Mouse (Mus musculus) embryonic facial prominence, embryonic 12.5 days (tissue): ENCODE results near the gene Sars. TPM values are rescaled to one million over a fixed set of nuclear protein-coding genes. Genes with fewer than 3 reads are reported as not detected.

Source experiments
- ATAC-seq: fragments of 200-750 bp; cut with Nextera tagmentation; 2 replicates; pipeline ENCODE4 v1.8.0; 2017; ENCODE audit not compliant: insufficient number of reproducible peaks, insufficient read depth, low FRiP score, low TSS enrichment
- H3K27ac ChIP-seq: fragments of 300-500 bp; sonication (generic); 2 replicates; pipeline ENCODE4 v1.5.1; 2016; ENCODE audit warnings: mild to moderate bottlenecking
- H3K27me3 ChIP-seq: fragments of 300-500 bp; sonication (generic); 2 replicates; pipeline ENCODE4 v1.6.1; 2016; ENCODE audit warnings: mild to moderate bottlenecking, moderate library complexity
- H3K36me3 ChIP-seq: fragments of 300-500 bp; sonication (generic); 2 replicates; pipeline ENCODE4 v1.6.1; 2016; ENCODE audit warnings: mild to moderate bottlenecking
- H3K4me1 ChIP-seq: fragments of 300-500 bp; sonication (generic); 2 replicates; pipeline ENCODE4 v1.6.1; 2016
- H3K4me2 ChIP-seq: fragments of 300-500 bp; sonication (generic); replicated peaks from 2 replicates; pipeline ENCODE4 v1.6.1; 2016; ENCODE audit warnings: mild to moderate bottlenecking, moderate library complexity
- H3K4me3 ChIP-seq: fragments of 300-500 bp; sonication (generic); 2 replicates; pipeline ENCODE4 v1.5.1; 2016; ENCODE audit warnings: mild to moderate bottlenecking
- H3K9ac ChIP-seq: fragments of 300-500 bp; sonication (generic); 2 replicates; pipeline ENCODE4 v1.6.1; 2016; ENCODE audit warnings: mild to moderate bottlenecking, moderate library complexity
- H3K9me3 ChIP-seq: fragments of 300-500 bp; sonication (generic); 2 replicates; pipeline ENCODE4 v1.6.1; 2016; ENCODE audit warnings: mild to moderate bottlenecking, moderate library complexity
- WGBS: fragments of 180-500 bp; shearing (Covaris S2); methylation state at CpG from one replicate; pipeline ENCODE4 v1.1.7; 2016; 5-methylcytosine and 5-hydroxymethylcytosine counted together
- polyA plus RNA-seq: library from polyadenylated mRNA; unstranded; fragments of >200 nt; fragmentation: Nextera tagmentation; extraction: Ambion mirVana; gene quantifications from 2 replicates; pipeline ENCODE4 v1.2.1, GENCODE M21; 2016

The Sars gene
- polyA plus RNA-seq, 1 experiment from 2014 or later, result 125 TPM

GRCm38 (mm10) chr3:108451969-108452368 lies 7.0 kb upstream of the Sars start:
- Histone ChIP-seq H3K27ac (no peak overlapping the region), H3K9me3 (no peaks in the 10 kb centered on the region), H3K4me2 (no peak overlapping the region), H3K9ac (no peak overlapping the region), H3K36me3 (no peaks in the 10 kb centered on the region), H3K27me3 (no peaks in the 10 kb centered on the region), H3K4me1 (no peaks in the 10 kb centered on the region), H3K4me3 (no peak overlapping the region)
- ATAC-seq, result no peak
- 76% methylated on average over 2 of the region's 2 CpGs for WGBS

DNA sequence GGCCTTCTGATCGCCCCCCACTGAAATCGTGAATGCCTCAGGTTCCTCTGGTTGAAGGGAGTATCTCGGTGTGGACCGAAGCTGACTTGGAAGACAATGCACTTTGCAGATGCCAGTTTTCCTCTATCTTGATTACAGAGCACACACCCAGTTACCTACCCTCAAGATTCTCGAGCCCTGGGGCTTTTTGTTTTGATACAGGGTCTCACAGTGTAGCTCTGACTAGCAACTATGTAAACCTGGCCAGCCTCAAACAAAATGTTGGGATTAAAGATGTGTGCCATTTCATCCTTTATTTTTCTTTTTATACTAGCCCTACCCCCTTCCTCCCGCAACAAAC lies 327 bp upstream of the Sars start:
- H3K9ac ChIP-seq, result peak overlapping the region; percentile 80
- H3K4me2 ChIP-seq, result peak overlapping the region; percentile 93
- H3K27ac ChIP-seq, result peak overlapping the region; percentile 89

DNA sequence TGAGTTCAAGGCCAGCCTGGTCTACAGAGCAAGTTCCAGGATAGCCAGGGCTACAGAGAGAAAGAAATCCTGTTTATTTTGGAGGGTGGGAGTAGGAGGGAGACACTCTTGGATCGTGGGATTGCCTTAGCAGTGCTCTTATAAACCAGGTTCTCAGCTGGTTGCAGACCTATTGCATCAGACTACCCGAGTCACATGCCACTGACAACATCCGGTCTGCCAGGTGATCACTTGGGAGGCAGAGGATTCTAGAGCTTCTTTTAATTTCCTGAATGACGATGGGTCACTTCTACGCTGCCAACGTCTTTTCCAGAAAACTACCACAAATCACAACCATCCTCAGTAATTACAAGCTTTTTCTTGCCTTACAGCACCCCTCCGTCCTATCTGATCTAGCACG lies 980 bp downstream of the Sars start:
- Histone ChIP-seq H3K27me3 (no peaks in the 10 kb centered on the region), H3K36me3 (no peaks in the 10 kb centered on the region; the same call in 1 of the 2 replicates), H3K4me1 (peaks cover 18% of the 10 kb centered on the region), H3K4me2 (peak overlapping the region; percentile 93), H3K4me3 (peak overlapping the region; percentile 85), H3K27ac (no peak overlapping the region), H3K9me3 (no peaks in the 10 kb centered on the region), H3K9ac (peak overlapping the region; percentile 80)
- no peak for ATAC-seq
- 22% methylated on average over 8 of the region's 8 CpGs for WGBS

More for the DNA sequence above, 327 bp upstream of the Sars start:
- Histone ChIP-seq H3K4me3 (peak overlapping the region; percentile 85), H3K36me3 (no peaks in the 10 kb centered on the region; the same call in 1 of the 2 replicates), H3K27me3 (no peaks in the 10 kb centered on the region), H3K9me3 (no peaks in the 10 kb centered on the region), H3K4me1 (peaks cover 18% of the 10 kb centered on the region)
- WGBS, result 15% methylated on average over 6 of the region's 6 CpGs
- ATAC-seq, result no peak

DNA sequence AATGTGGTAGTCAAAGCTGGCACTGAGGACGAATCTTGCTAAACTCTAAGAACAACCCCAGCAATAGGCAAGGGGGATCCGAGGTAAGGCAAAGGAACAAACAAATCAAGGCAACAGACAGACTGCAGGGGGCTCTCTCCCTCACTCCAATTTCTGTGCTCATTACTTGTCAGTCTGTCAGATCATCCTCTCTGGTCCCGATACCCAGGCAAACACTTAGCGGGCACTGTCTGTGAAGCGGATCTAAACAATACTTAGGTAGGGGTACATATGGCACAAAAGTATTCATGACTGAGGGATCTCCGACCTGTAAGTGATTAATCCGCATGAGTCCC lies 8.7 kb downstream of the Sars start:
- Histone ChIP-seq H3K27me3 (no peaks in the 10 kb centered on the region), H3K9ac (no peak overlapping the region), H3K4me2 (no peak overlapping the region), H3K9me3 (no peaks in the 10 kb centered on the region), H3K4me3 (no peak overlapping the region), H3K27ac (no peak overlapping the region), H3K4me1 (no peaks in the 10 kb centered on the region), H3K36me3 (peaks cover 48% of the 10 kb centered on the region)
- 82% methylated on average over 7 of the region's 7 CpGs for WGBS
- ATAC-seq, result no peak

- H3K9ac ChIP-seq, result no peak overlapping the region
- H3K4me2 ChIP-seq, result no peak overlapping the region
- H3K4me1 ChIP-seq, result no peaks in the 10 kb centered on the region
- no peak overlapping the region for H3K27ac ChIP-seq
- no peaks in the 10 kb centered on the region for H3K9me3 ChIP-seq
- peaks cover 52% of the 10 kb centered on the region for H3K36me3 ChIP-seq
- H3K4me3 ChIP-seq, result no peak overlapping the region
- no peak for ATAC-seq
- WGBS, result 87% methylated on average over 17 of the region's 17 CpGs
- H3K27me3 ChIP-seq, result no peaks in the 10 kb centered on the region
Measured at GRCm38 (mm10) chr3:108435701-108436379, 9.2 kb downstream of the Sars start.

- ATAC-seq, result no peak
- no peaks in the 10 kb centered on the region for H3K4me1 ChIP-seq
- H3K9me3 ChIP-seq, result no peaks in the 10 kb centered on the region
- 0 out of 2 replicates have a peak overlapping the region, but pooled peaks have one; percentile 5 for H3K27ac ChIP-seq
- no peak overlapping the region for H3K4me2 ChIP-seq
- no peaks in the 10 kb centered on the region for H3K27me3 ChIP-seq
- no peak overlapping the region for H3K4me3 ChIP-seq
- H3K36me3 ChIP-seq, result peaks cover 68% of the 10 kb centered on the region
- H3K9ac ChIP-seq, result no peak overlapping the region
- 49% methylated on average over 19 of the region's 19 CpGs for WGBS
Measured at GRCm38 (mm10) chr3:108433881-108434495, 11.0 kb downstream of the Sars start.

DNA sequence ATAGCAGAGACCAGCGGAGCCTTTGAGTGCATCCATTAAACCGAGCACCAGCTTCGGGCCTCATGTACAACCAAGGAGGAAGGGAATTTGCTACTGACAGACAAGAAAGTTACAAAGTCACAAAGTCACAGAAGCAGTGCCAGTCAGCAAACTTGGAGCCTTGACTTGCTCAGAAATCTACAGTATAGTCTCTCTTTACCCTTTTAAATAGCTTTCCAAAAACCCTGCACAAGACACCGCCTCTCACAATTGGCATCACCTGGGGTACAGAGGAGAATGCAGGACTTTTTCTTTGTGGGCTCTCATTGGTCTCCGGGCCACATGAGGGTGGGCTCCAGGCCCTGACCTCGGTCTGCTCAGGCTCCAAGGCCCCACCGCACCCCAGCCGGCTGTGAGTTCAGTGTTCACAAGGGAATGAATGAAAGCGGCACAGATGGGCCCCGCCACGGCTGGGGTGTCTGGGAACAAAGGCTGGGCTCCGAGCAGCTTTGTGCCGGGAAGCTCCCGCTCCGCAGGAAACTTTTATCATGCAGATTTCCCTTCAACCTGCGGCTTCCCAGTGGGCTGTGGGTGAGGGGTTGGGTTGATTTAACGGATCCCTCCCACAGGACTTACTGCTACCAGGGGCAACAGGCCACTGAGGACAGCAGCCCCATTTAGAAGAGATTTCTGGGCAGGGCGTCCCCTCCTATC lies 11.7 kb downstream of the Sars start:
- Histone ChIP-seq H3K4me3 (no peak overlapping the region), H3K4me1 (no peaks in the 10 kb centered on the region), H3K9me3 (no peaks in the 10 kb centered on the region), H3K27ac (peak overlapping the region; percentile 69; the same call in 1 of the 2 replicates), H3K27me3 (no peaks in the 10 kb centered on the region), H3K4me2 (no peak overlapping the region), H3K36me3 (peaks cover 74% of the 10 kb centered on the region), H3K9ac (no peak overlapping the region)
- ATAC-seq, result peak; percentile 73
- WGBS, result 38% methylated on average over 18 of the region's 18 CpGs

DNA sequence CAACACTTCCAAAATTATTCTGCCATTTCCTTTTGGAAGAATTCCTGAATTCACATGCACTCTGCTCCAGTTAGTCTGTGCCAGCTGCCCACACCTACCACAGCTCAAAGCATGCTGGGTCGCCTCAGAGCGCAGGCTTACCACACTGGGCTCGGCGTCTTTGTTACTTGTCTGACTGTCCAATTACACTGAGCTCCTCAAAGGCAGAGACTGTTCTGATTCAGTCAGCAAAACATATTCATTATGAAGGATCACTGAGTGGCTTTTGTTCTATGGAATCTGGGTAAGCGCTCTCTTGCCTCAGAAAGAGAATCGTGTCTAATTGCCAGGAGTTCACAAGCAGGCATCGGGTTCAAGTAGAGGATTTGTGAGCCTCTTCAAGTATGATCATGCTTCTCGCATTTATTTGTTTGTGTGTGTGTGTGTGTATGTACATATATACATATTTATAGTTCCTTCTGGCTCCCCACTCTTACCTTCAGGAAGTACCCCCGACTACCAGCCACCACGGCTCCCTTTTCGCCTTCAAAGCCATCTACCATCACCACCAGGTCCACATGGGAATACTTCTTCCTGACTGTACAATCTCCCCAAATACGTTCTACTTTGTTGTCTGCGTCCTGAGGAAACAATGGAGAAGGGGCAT lies 12.3 kb downstream of the Sars start:
- H3K4me2 ChIP-seq, result no peak overlapping the region

GRCm38 (mm10) chr3:108425624-108426018 lies 19.4 kb downstream of the Sars start:
- no peak overlapping the region for H3K9ac ChIP-seq
- H3K27ac ChIP-seq, result 0 out of 2 replicates have a peak overlapping the region, but pooled peaks have one; percentile 23
- no peaks in the 10 kb centered on the region for H3K27me3 ChIP-seq
- H3K4me2 ChIP-seq, result no peak overlapping the region
- ATAC-seq, result no peak
- H3K4me3 ChIP-seq, result no peak overlapping the region
- WGBS, result 86% methylated on average over 6 of the region's 6 CpGs
- peaks cover 13% of the 10 kb centered on the region for H3K4me1 ChIP-seq
- H3K36me3 ChIP-seq, result peaks cover 55% of the 10 kb centered on the region
- H3K9me3 ChIP-seq, result no peaks in the 10 kb centered on the region

More for the DNA sequence above, 12.3 kb downstream of the Sars start:
- Histone ChIP-seq H3K27me3 (no peaks in the 10 kb centered on the region), H3K4me3 (no peak overlapping the region), H3K27ac (peak overlapping the region; percentile 69; the same call in 1 of the 2 replicates), H3K36me3 (peaks cover 80% of the 10 kb centered on the region), H3K4me1 (no peaks in the 10 kb centered on the region), H3K9ac (no peak overlapping the region), H3K9me3 (no peaks in the 10 kb centered on the region)
- no peak for ATAC-seq
- 81% methylated on average over 13 of the region's 13 CpGs for WGBS

DNA sequence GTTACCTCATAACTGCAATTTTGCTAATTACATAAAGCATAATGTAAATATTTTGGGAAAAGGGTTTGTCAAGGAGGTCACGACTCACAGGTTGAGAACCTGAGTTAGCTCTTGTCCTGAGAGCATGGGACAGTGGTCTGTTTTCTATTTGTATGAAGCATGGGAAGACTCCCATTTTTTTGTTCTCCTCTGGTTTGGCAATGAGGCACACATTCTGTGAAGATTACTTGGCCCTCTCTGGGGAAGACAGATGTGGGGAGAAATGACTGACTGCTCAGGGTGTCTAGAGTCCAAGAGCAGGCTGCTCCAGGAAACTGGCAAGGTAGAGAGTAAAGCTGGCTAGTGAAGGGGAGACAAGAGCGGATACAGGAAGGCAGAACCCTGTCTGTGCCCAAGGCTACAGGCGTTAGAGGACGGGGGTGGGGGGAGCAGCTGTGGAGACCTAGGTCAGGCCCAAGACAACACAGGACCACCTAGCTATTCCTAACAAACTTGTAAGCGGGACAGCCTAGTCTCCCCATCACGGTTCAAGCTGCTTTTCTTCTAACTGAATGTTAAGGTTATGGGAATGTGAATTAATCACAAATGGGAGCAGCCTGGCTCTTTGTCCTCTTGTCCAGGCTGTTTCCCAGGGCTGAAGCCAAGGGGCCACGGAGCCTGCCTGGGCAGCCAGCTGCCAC lies 19.9 kb downstream of the Sars start:
- Histone ChIP-seq H3K4me2 (no peak overlapping the region), H3K27ac (0 out of 2 replicates have a peak overlapping the region, but pooled peaks have one; percentile 23), H3K4me1 (peaks cover 13% of the 10 kb centered on the region), H3K4me3 (no peak overlapping the region), H3K9ac (no peak overlapping the region), H3K36me3 (peaks cover 52% of the 10 kb centered on the region), H3K9me3 (no peaks in the 10 kb centered on the region), H3K27me3 (no peaks in the 10 kb centered on the region)
- no peak for ATAC-seq
- WGBS, result 68% methylated on average over 7 of the region's 7 CpGs
